Mouse (Mus musculus) layer of hippocampus, adult 18-20 months (tissue): ENCODE measurements around the gene Dusp23. TPM values are rescaled to one million over a fixed set of nuclear protein-coding genes. Genes with fewer than 3 reads are reported as not detected.

Experiments
- total RNA-seq, 2 experiments: library from RNA; stranded (reverse); gene quantifications; 2 replicates each; pipeline ENCODE4 v1.2.3; 2021

The Dusp23 gene
- total RNA-seq, 2 experiments from 2014 or later, result 5.9 to 8.5 TPM

Other genes starting within 250 kb of the Dusp23 start
- under 1 TPM; 0.33 to 0.47 TPM for gene Slamf9, start 157.6 kb downstream of the Dusp23 start, total RNA-seq
- gene Igsf9, start 151.2 kb downstream of the Dusp23 start, total RNA-seq, result 1 to 10 TPM; 3.9 to 4.8 TPM
- 10 to 100 TPM in 1 of 2 experiments, 1 to 10 TPM in 1; 9.2 to 11.7 TPM for gene Tagln2, start 132.9 kb downstream of the Dusp23 start, total RNA-seq
- gene Cfap45, start 112.2 kb downstream of the Dusp23 start, total RNA-seq, result 1 to 10 TPM; 3.4 to 4.0 TPM
- under 1 TPM; 0.27 to 0.43 TPM for gene Vsig8, start 77.0 kb downstream of the Dusp23 start, total RNA-seq
- not detected for gene Slamf8, start 42.4 kb downstream of the Dusp23 start, total RNA-seq
- gene Fcrl6, start 30.4 kb downstream of the Dusp23 start, total RNA-seq, result not detected
- gene Crp, start 65.1 kb upstream of the Dusp23 start, total RNA-seq, result not detected